Mouse (Mus musculus): ENCODE data around the gene Sumf1.
A peak's percentile ranks its signal among the peaks of the same experiment; 100 is the strongest.

The Sumf1 gene

GRCm38 (mm10) chr6:108206145-108206544 is 20.8 kb upstream of the Sumf1 start:
- no peak for DNase-seq

GRCm38 (mm10) chr6:108204322-108204721 is 18.9 kb upstream of the Sumf1 start:
- DNase-seq, result no peak

GRCm38 (mm10) chr6:108198286-108198685 is 12.9 kb upstream of the Sumf1 start:
- no peak for DNase-seq

- peak; percentile 19 to 37 for DNase-seq
Observed at GRCm38 (mm10) chr6:108197117-108197516, 11.7 kb upstream of the Sumf1 start.

DNA sequence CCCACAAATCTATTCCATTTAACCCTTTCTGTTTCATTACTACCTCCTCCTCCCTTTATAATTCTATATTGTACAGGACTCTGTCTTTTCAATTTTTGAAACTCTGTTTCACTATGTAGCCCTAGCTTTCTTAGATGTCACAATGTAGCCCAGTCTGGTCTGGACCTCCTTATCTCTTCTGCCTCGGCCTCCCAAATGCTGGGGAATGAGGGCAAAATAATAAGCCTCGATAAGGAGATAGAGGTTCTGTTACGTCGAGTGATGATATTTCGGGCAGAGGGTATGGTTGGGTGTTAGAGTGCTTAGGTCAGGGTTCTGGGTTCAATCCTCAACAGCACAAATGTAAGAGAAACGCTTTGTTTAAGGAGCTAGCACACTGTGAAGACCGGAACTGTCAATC is 11.3 kb upstream of the Sumf1 start:
- DNase-seq, result no peak

DNA sequence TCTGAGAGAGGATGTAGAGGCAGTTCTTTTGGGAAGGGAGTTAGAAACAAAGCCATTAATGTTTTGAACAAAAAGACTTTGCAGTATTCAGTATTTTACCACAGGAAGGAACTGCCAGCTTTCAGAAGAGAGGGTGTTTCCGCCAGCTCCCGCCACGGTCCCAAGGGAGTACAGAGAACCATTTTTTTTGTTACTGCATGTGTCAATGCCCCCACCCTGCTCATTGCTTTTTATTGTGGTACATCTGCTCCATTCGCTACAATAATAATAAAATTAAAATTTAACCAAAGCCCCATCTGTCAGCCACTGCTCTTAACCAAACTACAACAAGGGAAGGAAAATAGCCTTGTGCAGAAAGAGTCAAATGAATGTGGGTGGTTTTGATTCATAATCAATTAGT is 7.2 kb upstream of the Sumf1 start:
- DNase-seq, result peak; percentile 49 to 62

DNA sequence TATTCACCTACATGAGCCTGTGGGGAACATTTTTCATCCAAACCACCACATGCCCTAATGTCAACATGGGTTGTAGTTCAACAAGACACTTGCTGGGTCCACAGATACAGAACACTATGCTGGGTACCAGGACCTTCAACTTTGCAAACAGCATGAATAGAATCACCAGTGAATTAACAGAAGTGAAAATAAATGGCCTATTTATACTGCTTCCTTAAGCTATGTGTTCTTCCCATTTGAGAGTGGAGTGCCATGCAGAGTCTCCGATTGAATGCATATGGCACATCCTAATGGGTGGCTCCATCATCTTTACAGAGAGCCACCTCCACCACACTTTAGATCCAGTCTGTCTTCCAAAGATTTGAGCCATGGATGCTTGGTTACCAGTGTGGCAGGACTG is 5.3 kb upstream of the Sumf1 start:
- DNase-seq, result no peak

DNA sequence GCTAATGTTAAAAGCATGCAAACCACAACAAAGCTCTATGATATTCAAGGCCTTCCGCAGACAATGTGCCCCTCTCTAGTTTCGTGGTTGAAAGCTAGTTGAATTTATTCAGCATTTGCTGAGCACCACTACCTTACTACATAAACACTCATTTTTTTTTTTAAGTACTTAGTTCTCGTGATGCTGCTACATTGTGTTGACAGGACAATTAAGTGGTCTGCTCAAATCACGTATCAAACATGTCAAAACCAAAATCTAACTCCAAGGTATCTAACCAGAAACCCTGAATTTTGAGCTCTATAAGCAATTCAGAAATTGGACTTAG is 265 bp upstream of the Sumf1 start:
- DNase-seq, result no peak

DNA sequence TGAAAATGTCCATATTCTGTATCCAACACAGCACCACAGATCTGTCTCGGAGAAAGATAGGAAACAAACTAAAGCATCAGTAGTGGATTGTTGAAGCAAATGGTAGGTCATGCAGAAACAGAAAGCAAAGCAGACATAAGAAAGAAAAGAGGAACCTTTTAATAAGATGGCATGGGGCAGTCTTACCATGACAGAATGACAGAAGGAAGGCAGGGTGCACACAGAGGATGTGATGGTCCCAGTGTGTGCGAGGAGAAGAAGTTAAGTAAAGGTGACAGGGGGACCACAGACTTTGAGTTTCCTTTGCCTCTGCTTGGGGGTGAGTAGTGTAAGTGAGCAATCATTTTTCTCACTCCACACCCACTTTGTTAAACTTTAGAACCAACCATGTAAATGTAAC is 6.3 kb downstream of the Sumf1 start:
- DNase-seq, result no peak

GRCm38 (mm10) chr6:108174181-108174580 is 11.2 kb downstream of the Sumf1 start:
- no peak for DNase-seq

- no peak for DNase-seq
Observed at GRCm38 (mm10) chr6:108172219-108172618, 13.2 kb downstream of the Sumf1 start.

GRCm38 (mm10) chr6:108169466-108169865 is 15.9 kb downstream of the Sumf1 start:
- DNase-seq, result no peak

- no peak for DNase-seq
Observed at GRCm38 (mm10) chr6:108168723-108169122, 16.7 kb downstream of the Sumf1 start.

- DNase-seq, result no peak
Observed at GRCm38 (mm10) chr6:108167946-108168680, 17.3 kb downstream of the Sumf1 start.

DNA sequence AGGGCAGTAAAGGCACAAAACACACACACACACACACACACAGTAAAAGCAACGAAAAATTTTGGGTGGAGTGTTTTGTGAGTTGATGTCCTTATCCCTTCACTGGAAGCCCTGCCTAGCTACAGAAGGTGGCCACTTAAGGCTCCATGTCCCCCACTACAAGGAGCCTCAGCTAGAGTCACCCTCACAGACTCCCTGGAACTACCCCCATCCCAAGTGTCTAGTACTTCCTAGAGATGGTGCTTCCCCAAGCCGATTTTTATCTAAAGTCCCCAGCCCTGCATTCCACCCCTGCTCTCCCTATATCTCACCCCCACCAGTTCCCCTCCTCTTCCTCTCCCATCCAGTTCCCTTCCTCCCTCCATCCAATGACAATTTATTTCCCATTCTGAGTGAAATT is 19.8 kb downstream of the Sumf1 start:
- DNase-seq, result no peak

- DNase-seq, result no peak
Observed at GRCm38 (mm10) chr6:108164935-108165334, 20.4 kb downstream of the Sumf1 start.

DNA sequence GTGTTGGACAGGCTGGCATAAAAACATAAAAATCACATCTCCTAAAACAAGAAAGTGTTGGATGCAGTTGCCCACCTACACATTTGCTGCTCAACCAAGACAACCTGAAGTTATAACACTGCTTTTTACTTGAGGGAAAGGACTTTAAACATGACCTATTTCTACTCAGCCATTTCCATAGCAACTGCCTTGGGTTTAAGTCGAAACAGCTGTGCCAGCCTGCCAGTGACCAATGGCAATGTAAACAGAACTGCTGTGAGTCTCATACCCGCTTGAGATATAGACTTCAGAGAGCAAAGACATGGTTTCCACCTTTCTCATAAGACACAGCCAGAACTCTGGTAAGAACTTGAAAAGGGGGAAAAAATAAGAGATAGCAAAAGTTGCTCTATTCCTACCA is 24.8 kb downstream of the Sumf1 start:
- no peak for DNase-seq

- no peak for DNase-seq
Observed at GRCm38 (mm10) chr6:108156881-108157280, 28.5 kb downstream of the Sumf1 start.

DNA sequence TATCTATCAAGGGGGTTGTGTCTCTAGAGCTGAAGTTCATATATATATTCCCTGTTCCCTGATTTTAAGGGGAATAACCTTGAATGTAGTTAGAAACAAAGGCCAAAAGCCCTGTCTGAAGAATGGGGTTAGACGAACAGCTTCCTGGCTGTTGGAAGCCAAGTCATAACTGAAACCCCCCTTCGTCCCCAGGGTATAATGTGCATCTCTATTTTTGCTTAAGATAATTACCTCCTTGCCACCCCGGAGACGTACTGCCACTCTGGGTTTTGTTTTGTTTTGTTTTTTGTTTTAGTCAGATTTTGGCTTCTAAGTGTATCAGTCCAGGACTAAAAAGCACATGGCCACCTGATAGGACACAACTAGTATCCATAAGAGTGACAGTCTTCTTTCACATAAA is 31.1 kb downstream of the Sumf1 start:
- no peak for DNase-seq

DNA sequence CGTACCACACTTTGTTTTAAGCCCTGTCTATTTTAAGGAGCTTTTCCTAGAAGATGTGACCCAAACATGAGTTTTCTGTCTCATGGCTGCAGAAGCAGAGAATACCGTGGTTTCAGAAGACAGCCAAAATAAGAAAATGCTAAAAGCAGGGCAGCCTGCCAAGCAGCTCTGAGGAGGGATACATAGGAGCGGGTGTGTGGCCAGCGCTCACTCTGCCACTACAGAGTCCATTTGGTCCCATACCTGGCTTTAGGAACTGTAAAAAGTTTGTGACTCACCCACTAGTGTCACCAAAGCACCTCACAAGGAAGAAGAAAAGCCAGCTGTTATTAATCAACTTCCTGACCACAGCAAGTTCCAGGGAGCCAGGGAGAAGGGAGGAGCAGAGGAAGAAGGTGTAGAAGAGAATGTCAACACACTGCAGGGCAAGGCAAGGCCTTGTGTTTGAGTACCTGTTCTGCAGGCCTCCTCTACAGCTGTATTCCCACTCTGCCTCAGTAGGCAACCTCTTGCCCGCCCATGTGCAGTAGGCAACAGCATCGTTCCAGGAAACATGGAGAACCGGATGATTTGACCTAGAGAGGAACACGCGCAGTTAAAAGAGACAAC is 32.6 kb downstream of the Sumf1 start:
- DNase-seq, result no peak

DNA sequence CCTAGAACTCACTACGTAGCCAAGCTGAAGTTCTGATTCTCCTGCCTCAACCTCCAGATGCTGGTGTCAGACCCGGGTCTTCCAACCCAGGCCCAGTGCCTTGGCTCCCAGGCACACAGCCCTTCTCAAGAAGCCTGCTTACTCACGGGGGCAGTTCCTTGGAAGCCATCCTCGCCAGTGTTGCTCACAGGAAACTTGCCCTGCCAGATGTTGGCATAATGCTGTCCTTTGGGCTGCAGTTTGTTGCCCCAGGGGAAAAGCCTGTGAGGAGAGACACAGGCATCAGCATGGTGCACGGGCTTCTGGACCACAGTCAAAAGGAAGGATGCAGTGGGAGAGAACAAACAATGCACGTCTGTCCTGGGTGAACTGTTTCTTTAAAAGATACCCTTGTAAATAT is 33.3 kb downstream of the Sumf1 start:
- DNase-seq, result no peak

DNA sequence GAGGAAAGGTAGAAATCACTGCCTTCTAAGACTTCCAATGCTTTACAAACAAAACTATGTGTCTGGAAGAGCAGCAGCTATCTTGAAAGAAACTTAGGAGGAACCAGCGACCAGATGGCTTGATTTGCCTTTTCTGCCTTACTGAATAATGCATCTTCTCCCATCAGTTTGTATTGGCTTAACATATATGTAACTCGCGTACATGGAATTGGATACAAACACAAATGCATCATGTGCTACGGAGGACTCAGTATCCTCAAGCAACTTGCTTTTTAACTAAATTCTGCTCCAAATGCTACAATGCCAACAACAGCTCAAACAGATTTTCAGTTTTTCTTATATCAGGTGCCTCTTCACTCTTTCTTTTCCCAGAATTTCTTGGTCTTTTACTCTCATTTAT is 36.1 kb downstream of the Sumf1 start:
- no peak for DNase-seq

GRCm38 (mm10) chr6:108148435-108148834 is 36.9 kb downstream of the Sumf1 start:
- no peak for DNase-seq

- DNase-seq, result no peak
Observed at GRCm38 (mm10) chr6:108146637-108147036, 38.7 kb downstream of the Sumf1 start.
